Mouse (Mus musculus) sigmoid colon, adult 10 weeks (tissue): ENCODE results near the gene Tmeff2. TPM values are rescaled to one million over a fixed set of nuclear protein-coding genes. Genes with fewer than 3 reads are reported as not detected.

ENCODE experiments used
- polyA plus RNA-seq: library from polyadenylated mRNA; stranded (reverse); fragments of 350-450 nt; fragmentation: Illumina TruSeq; extraction: RNeasy Lipid Tissue Mini Kit (QIAGEN cat#74804); gene quantifications from one replicate; pipeline ENCODE4 v1.2.3, GENCODE M21; 2014; ENCODE audit warnings: low read depth, low replicate concordance

The Tmeff2 gene
- 2.8 TPM for polyA plus RNA-seq

GRCm38 (mm10) chr1:50900386-50900785, at the start of gene Tmeff2:
TSS of gene Tmeff2 (plus strand) at chr1:50900647.

